Mouse (Mus musculus): ENCODE results near the gene Camk2b.
"Not testable (repeated sequence)": the region's sequence is repeated elsewhere in the genome, so short reads cannot be mapped to it uniquely, and the experiment has no call there.

Gene Camk2b

GRCm38 (mm10) chr11:6015011-6015431 is 51.1 kb downstream of the Camk2b start:
- no peak for DNase-seq (ENCODE audit: low spot score)

- peak; percentile 29 for DNase-seq (ENCODE audit: low spot score)
These were observed 52.8 kb downstream of the Camk2b start for GRCm38 (mm10) chr11:6013359-6013758.

- DNase-seq (ENCODE audit: low spot score) = no peak
These were observed 54.3 kb downstream of the Camk2b start for GRCm38 (mm10) chr11:6011879-6012278.

- DNase-seq (ENCODE audit: low spot score) = not testable (repeated sequence)
These were observed 55.2 kb downstream of the Camk2b start for GRCm38 (mm10) chr11:6010751-6011482.

DNA sequence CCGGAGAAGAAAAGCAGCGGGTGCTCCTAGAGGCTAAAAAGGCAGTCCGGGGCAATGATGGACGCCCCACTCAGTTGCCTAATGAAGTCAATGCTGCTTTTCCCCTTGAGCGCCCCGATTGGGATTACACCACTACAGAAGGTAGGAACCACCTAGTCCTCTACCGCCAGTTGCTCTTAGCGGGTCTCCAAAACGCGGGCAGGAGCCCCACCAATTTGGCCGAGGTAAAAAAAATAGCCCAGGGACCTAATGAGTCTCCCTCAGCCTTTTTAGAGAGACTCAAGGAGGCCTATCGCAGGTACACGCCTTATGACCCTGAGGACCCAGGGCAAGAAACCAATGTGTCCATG is 58.4 kb downstream of the Camk2b start:
- DNase-seq (ENCODE audit: low spot score) = not testable (repeated sequence)

- DNase-seq (ENCODE audit: low spot score) = peak; percentile 32
These were observed 59.0 kb downstream of the Camk2b start for GRCm38 (mm10) chr11:6007010-6007778.

DNA sequence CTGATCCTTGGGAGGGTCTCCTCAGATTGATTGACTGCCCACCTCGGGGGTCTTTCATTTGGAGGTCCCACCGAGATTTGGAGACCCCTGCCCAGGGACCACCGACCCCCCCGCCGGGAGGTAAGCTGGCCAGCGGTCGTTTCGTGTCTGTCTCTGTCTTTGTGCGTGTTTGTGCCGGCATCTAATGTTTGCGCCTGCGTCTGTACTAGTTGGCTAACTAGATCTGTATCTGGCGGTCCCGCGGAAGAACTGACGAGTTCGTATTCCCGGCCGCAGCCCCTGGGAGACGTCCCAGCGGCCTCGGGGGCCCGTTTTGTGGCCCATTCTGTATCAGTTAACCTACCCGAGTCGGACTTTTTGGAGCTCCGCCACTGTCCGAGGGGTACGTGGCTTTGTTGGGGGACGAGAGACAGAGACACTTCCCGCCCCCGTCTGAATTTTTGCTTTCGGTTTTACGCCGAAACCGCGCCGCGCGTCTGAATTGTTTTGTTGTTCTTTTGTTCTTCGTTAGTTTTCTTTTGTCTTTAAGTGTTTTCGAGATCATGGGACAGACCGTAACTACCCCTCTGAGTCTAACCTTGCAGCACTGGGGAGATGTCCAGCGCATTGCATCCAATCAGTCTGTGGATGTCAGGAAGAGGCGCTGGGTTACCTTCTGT is 59.7 kb downstream of the Camk2b start:
- not testable (repeated sequence) for DNase-seq (ENCODE audit: low spot score)

DNA sequence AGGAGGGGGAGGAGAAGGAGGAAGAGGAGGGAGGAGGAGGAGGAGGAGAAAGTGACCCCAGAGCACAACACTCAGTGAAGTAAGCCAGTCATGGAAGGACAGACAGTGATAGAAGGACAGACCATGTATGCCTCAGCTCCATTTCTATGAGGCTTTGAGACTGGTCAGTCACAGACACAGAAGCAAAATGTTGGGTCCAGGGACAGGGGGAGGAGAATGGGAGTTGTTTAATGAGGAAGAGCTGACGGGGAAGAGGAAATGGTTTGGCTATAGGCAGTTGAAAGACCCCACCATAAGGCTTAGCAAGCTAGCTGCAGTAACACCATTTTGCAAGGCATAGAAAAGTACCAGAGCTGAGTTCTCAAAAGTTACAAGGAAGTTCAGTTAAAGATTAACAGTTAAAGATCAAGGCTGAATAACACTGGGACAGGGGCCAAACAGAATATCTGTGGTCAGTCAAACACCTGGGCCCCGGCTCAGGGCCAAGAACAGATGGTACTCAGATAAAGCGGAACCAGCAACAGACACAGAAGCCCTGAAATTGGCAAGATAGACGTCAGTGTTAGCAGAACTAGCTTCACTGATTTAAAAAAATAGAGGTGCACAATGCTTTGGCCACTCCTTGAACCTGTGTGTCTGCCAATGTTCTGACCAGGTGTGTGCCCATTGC is 60.7 kb downstream of the Camk2b start:
- DNase-seq (ENCODE audit: low spot score) = not testable (repeated sequence)

DNA sequence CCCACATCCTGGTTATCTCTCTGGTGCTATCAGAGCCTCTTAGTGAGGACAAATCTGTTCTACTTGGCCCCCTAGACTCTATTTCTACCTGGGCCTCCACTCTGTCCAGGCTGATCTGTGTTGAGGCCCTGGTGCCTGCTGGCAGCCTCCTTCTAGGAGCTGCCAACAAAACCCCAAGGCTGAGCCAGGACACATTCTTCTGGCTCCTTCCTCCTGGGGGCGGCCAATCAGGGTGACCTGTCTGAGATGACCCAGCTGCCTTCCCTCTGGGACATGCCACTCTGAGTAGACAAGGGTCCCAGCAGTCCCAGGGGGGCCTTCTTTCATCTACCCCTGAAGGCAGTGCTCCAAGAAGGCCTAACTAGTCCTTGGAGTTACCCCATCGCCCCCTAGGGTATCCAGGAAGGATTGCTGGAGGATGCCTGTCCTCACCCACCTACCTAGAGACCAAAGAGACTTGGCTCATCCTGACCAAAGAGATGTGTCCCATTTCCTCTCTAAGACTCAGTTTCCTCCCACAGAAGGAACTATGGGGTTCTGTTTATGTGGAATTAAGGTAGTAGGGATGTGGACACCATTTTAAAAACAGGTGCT is 63.0 kb downstream of the Camk2b start:
- peak; percentile 25 for DNase-seq (ENCODE audit: low spot score)

- no peak for DNase-seq (ENCODE audit: low spot score)
These were observed 64.0 kb downstream of the Camk2b start for GRCm38 (mm10) chr11:6001981-6002649.

DNA sequence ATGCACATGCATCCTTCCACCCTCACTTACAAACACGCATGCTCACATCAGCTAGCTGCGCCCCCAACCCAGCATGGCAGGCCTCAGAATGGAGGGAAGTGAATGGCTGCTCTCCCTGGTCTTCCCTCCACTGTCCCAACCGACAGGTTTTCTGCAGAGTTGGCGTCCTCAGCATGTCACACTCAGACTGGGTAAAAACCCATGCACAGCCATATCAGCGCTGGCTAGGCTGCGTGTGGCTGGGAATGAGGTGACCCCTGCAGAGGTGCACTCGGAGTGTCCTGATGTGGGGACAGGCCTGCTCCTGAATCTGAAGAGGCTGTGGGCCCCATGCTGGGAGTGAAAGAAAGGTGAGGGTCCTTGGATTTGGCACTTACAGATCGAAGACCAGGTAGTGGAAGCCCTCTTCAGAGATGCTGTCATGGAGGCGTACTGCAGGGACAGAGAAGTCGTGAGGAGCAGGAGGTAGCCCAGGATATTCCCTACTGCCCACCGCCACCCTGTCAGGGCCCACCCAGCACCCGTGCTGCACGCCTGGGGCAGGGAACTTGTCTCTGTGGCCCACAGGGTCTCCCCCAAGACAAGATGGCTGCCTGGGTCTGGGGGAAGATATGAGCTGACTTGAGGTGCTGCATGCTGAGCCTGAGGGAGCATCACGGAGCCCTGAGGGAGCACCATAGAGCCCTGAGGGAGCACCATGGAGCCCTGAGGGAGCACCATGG is 65.0 kb downstream of the Camk2b start:
- no peak for DNase-seq (ENCODE audit: low spot score)

GRCm38 (mm10) chr11:5999832-6000771 is 66.1 kb downstream of the Camk2b start:
- peak; percentile 83 for DNase-seq (ENCODE audit: low spot score)

- DNase-seq (ENCODE audit: low spot score) = no peak
These were observed 67.7 kb downstream of the Camk2b start for GRCm38 (mm10) chr11:5998472-5998871.

GRCm38 (mm10) chr11:5995989-5996388 is 70.2 kb downstream of the Camk2b start:
- peak; percentile 95 for DNase-seq (ENCODE audit: low spot score)

GRCm38 (mm10) chr11:5994880-5995279 is 71.3 kb downstream of the Camk2b start:
- no peak for DNase-seq (ENCODE audit: low spot score)

GRCm38 (mm10) chr11:5994212-5994611 is 72.0 kb downstream of the Camk2b start:
- no peak for DNase-seq (ENCODE audit: low spot score)

DNA sequence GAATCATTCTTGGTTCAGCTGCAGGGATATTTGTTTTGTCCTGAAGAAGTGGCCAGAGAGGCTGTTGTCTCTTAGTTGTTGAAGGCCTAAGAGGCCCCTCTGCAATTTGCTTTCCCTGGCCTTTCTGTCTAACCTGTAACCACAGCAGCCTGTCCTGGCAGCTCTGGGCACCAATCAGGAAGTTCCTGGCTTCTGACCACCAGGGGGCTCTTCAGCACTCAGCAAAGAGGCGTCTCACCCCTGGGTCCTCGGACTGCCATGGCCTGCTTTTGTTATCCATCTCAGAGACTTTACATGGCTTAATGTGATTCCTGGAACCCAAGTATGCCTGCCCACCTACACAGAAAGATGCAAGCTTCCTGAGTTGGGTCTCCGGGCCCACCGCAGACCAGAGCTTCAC is 75.3 kb downstream of the Camk2b start:
- DNase-seq (ENCODE audit: low spot score) = peak; percentile 84

- no peak for DNase-seq (ENCODE audit: low spot score)
These were observed 76.1 kb downstream of the Camk2b start for GRCm38 (mm10) chr11:5989954-5990593.

DNA sequence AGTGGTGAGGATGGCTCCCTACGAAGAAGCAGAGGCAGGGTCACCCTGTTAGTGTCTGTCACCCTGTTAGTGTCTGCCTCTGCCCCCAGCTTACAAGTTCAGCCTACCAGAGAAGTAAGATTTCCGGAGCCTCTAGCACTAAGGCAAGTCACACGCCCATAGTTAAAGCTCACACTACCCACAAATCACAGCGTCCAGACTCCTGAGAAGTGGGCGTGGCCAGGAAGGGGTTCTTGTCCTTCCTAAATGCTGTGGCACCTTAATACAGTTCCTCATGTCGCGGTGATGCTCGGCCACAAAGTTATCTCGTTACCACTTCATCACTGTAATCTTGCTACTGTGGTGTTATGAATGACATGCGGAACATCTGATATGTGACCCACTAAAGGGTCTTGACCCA is 78.0 kb downstream of the Camk2b start:
- no peak for DNase-seq (ENCODE audit: low spot score)

All from retina, embryonic 14.5 days (tissue).